Mouse (Mus musculus): ENCODE measurements around the gene Cadm3.

- TF ChIP-seq CTCF (IDR thresholded peaks at IDR 0.05; ENCODE audit: low read depth), result no peak
- no peak for TF ChIP-seq EP300 (optimal IDR thresholded peaks at IDR 0.05)
These were observed 42.1 kb downstream of the Cadm3 start for GRCm38 (mm10) chr1:173325395-173325794.

Measured in stomach, postnatal 0 days (tissue).